Mouse (Mus musculus) forebrain, embryonic 15.5 days (tissue): ENCODE measurements around the gene Gm765. TPM values are rescaled to one million over a fixed set of nuclear protein-coding genes. Genes with fewer than 3 reads are reported as not detected.
A peak's percentile ranks its signal among the peaks of the same experiment; 100 is the strongest.

ENCODE experiments used
- ATAC-seq: fragments of 200-750 bp; cut with Nextera tagmentation; replicated peaks from 2 replicates; pipeline ENCODE4 v1.8.0; 2017; ENCODE audit warnings: mild to moderate bottlenecking, moderate TSS enrichment, moderate library complexity
- H3K27ac ChIP-seq: fragments of 300-500 bp; sonication (generic); replicated peaks from 2 replicates; pipeline ENCODE4 v1.5.1; 2015; ENCODE audit warnings: mild to moderate bottlenecking, inconsistent platforms
- H3K27me3 ChIP-seq: fragments of 300-500 bp; sonication (generic); 2 replicates; pipeline ENCODE4 v1.6.1; 2015; ENCODE audit warnings: inconsistent platforms
- H3K36me3 ChIP-seq: fragments of 300-500 bp; sonication (generic); 2 replicates; pipeline ENCODE4 v1.6.1; 2015; ENCODE audit warnings: mild to moderate bottlenecking, inconsistent platforms
- H3K4me1 ChIP-seq: fragments of 300-500 bp; sonication (generic); 2 replicates; pipeline ENCODE4 v1.6.1; 2015; ENCODE audit warnings: inconsistent platforms
- H3K4me2 ChIP-seq: fragments of 300-500 bp; sonication (generic); replicated peaks from 2 replicates; pipeline ENCODE4 v1.6.1; 2015; ENCODE audit warnings: mild to moderate bottlenecking, inconsistent platforms
- H3K4me3 ChIP-seq: fragments of 300-500 bp; sonication (generic); 2 replicates; pipeline ENCODE4 v1.5.1; 2015; ENCODE audit warnings: mild to moderate bottlenecking, inconsistent platforms
- H3K9ac ChIP-seq: fragments of 300-500 bp; sonication (generic); replicated peaks from 2 replicates; pipeline ENCODE4 v1.6.1; 2015; ENCODE audit warnings: mild to moderate bottlenecking, inconsistent platforms
- H3K9me3 ChIP-seq: fragments of 300-500 bp; sonication (generic); 2 replicates; pipeline ENCODE4 v1.6.1; 2016; ENCODE audit warnings: inconsistent platforms
- WGBS: fragments of 180-500 bp; shearing (Covaris S2); methylation state at CpG from one replicate; pipeline ENCODE4 v1.1.7; 2015; ENCODE audit warnings: mixed read lengths; 5-methylcytosine and 5-hydroxymethylcytosine counted together
- polyA plus RNA-seq: library from polyadenylated mRNA; unstranded; fragments of >200 nt; fragmentation: Nextera tagmentation; extraction: Ambion mirVana; gene quantifications from 2 replicates; pipeline ENCODE4 v1.2.1, GENCODE M21; 2015

The Gm765 gene
- polyA plus RNA-seq, result not detected in 2 replicates

- no peaks in the 10 kb centered on the region for H3K9me3 ChIP-seq
- no peak within 1 kb of the TSS for H3K4me2 ChIP-seq
- no peak within 1 kb of the TSS for H3K9ac ChIP-seq
- no peaks in the 10 kb centered on the region for H3K27me3 ChIP-seq
- H3K4me3 ChIP-seq, result no peak within 1 kb of the TSS
- H3K4me1 ChIP-seq, result no peaks in the 10 kb centered on the region
- no peak within 1 kb of the TSS for H3K27ac ChIP-seq
- WGBS, result 82% methylated on average over 5 of the region's 5 CpGs
- ATAC-seq, result no peak
- H3K36me3 ChIP-seq, result no peaks in the 10 kb centered on the region
Measured at GRCm38 (mm10) chr6:98342654-98343053, at the start of gene Gm765. TSS of gene Gm765 (minus strand) at chr6:98342754.

GRCm38 (mm10) chr6:98385487-98385886 lies 42.9 kb upstream of the Gm765 start:
- peak; percentile 61; the same call in 1 of the 2 replicates for ATAC-seq
- H3K27ac ChIP-seq, result peak overlapping the region; percentile 16

GRCm38 (mm10) chr6:98384431-98384830 lies 41.9 kb upstream of the Gm765 start:
- H3K27ac ChIP-seq, result no peak overlapping the region
- H3K27me3 ChIP-seq, result no peaks in the 10 kb centered on the region
- H3K4me3 ChIP-seq, result no peak overlapping the region
- H3K36me3 ChIP-seq, result no peaks in the 10 kb centered on the region
- 15% methylated on average over 8 of the region's 8 CpGs for WGBS
- no peak for ATAC-seq
- no peaks in the 10 kb centered on the region for H3K9me3 ChIP-seq
- no peak overlapping the region for H3K9ac ChIP-seq
- H3K4me1 ChIP-seq, result peaks cover 9% of the 10 kb centered on the region
- H3K4me2 ChIP-seq, result no peak overlapping the region; the same call in 1 of the 2 replicates

More at GRCm38 (mm10) chr6:98385487-98385886, 42.9 kb upstream of the Gm765 start:
- no peak overlapping the region for H3K4me3 ChIP-seq
- no peaks in the 10 kb centered on the region for H3K27me3 ChIP-seq
- no peak overlapping the region for H3K4me2 ChIP-seq
- WGBS, result 63% methylated on average over 8 of the region's 8 CpGs
- no peak overlapping the region for H3K9ac ChIP-seq
- H3K4me1 ChIP-seq, result peaks cover 9% of the 10 kb centered on the region
- no peaks in the 10 kb centered on the region for H3K36me3 ChIP-seq
- no peaks in the 10 kb centered on the region for H3K9me3 ChIP-seq

GRCm38 (mm10) chr6:98383411-98383810 lies 40.9 kb upstream of the Gm765 start:
- no peaks in the 10 kb centered on the region for H3K36me3 ChIP-seq
- no peak overlapping the region for H3K4me3 ChIP-seq
- H3K4me2 ChIP-seq, result no peak overlapping the region
- H3K9ac ChIP-seq, result no peak overlapping the region
- H3K9me3 ChIP-seq, result no peaks in the 10 kb centered on the region
- no peaks in the 10 kb centered on the region for H3K27me3 ChIP-seq
- H3K27ac ChIP-seq, result no peak overlapping the region
- ATAC-seq, result 0 out of 2 replicates have a peak, but pooled peaks have one; percentile 38
- WGBS, result 33% methylated on average over 6 of the region's 6 CpGs
- peaks cover 9% of the 10 kb centered on the region for H3K4me1 ChIP-seq

- no peak overlapping the region for H3K4me2 ChIP-seq
- no peaks in the 10 kb centered on the region for H3K27me3 ChIP-seq
- H3K36me3 ChIP-seq, result no peaks in the 10 kb centered on the region
- H3K4me3 ChIP-seq, result no peak overlapping the region
- no peak for ATAC-seq
- WGBS, result 81% methylated on average over 4 of the region's 4 CpGs
- H3K27ac ChIP-seq, result no peak overlapping the region
- no peaks in the 10 kb centered on the region for H3K4me1 ChIP-seq
- no peak overlapping the region for H3K9ac ChIP-seq
- H3K9me3 ChIP-seq, result no peaks in the 10 kb centered on the region
Measured at GRCm38 (mm10) chr6:98366199-98366598, 23.6 kb upstream of the Gm765 start.

GRCm38 (mm10) chr6:98355271-98355670 lies 12.7 kb upstream of the Gm765 start:
- H3K9ac ChIP-seq, result no peak overlapping the region
- 67% methylated on average over 5 of the region's 5 CpGs for WGBS
- H3K36me3 ChIP-seq, result no peaks in the 10 kb centered on the region
- no peaks in the 10 kb centered on the region for H3K27me3 ChIP-seq
- H3K4me3 ChIP-seq, result no peak overlapping the region
- 0 out of 2 replicates have a peak, but pooled peaks cover 6% of the 10 kb centered on the region for H3K4me1 ChIP-seq
- no peak overlapping the region for H3K27ac ChIP-seq
- H3K9me3 ChIP-seq, result no peaks in the 10 kb centered on the region
- H3K4me2 ChIP-seq, result no peak overlapping the region
- ATAC-seq, result no peak

- 93% methylated on average over 3 of the region's 3 CpGs for whole genome bisulfite sequencing
- no peak overlapping the region for H3K9ac ChIP-seq
- H3K4me2 ChIP-seq, result no peak overlapping the region
- H3K27me3 ChIP-seq, result no peaks in the 10 kb centered on the region
- no peak overlapping the region for H3K4me3 ChIP-seq
- no peaks in the 10 kb centered on the region for H3K36me3 ChIP-seq
- no peak for ATAC-seq
- H3K4me1 ChIP-seq, result 0 out of 2 replicates have a peak, but pooled peaks cover 4% of the 10 kb centered on the region
- H3K27ac ChIP-seq, result no peak overlapping the region
- H3K9me3 ChIP-seq, result no peaks in the 10 kb centered on the region
Measured at GRCm38 (mm10) chr6:98353285-98353684, 10.7 kb upstream of the Gm765 start.

GRCm38 (mm10) chr6:98332714-98333113 lies 9.8 kb downstream of the Gm765 start:
- no peaks in the 10 kb centered on the region for H3K27me3 ChIP-seq
- H3K4me1 ChIP-seq, result no peaks in the 10 kb centered on the region
- H3K9me3 ChIP-seq, result no peaks in the 10 kb centered on the region
- H3K4me2 ChIP-seq, result no peak overlapping the region
- H3K9ac ChIP-seq, result no peak overlapping the region
- H3K4me3 ChIP-seq, result no peak overlapping the region
- H3K27ac ChIP-seq, result no peak overlapping the region
- WGBS, result 86% methylated on average over 2 of the region's 2 CpGs
- no peaks in the 10 kb centered on the region for H3K36me3 ChIP-seq
- ATAC-seq, result no peak

- Histone ChIP-seq H3K36me3 (no peaks in the 10 kb centered on the region), H3K4me2 (no peak overlapping the region), H3K4me1 (no peaks in the 10 kb centered on the region), H3K4me3 (no peak overlapping the region), H3K27me3 (no peaks in the 10 kb centered on the region), H3K9me3 (no peaks in the 10 kb centered on the region), H3K9ac (no peak overlapping the region), H3K27ac (no peak overlapping the region)
- no peak for ATAC-seq
- WGBS, result 81% methylated on average over 5 of the region's 5 CpGs
Measured at GRCm38 (mm10) chr6:98311659-98312058, 30.9 kb downstream of the Gm765 start.

- H3K4me1 ChIP-seq, result no peaks in the 10 kb centered on the region
- H3K4me3 ChIP-seq, result no peak overlapping the region
- no peaks in the 10 kb centered on the region for H3K9me3 ChIP-seq
- H3K27ac ChIP-seq, result no peak overlapping the region
- no peaks in the 10 kb centered on the region for H3K36me3 ChIP-seq
- no peak for ATAC-seq
- H3K4me2 ChIP-seq, result no peak overlapping the region
- WGBS, result 53% methylated on average over 3 of the region's 3 CpGs
- no peak overlapping the region for H3K9ac ChIP-seq
- H3K27me3 ChIP-seq, result no peaks in the 10 kb centered on the region
Measured at GRCm38 (mm10) chr6:98307647-98308046, 34.9 kb downstream of the Gm765 start.

GRCm38 (mm10) chr6:98307159-98307558 lies 35.4 kb downstream of the Gm765 start:
- Histone ChIP-seq H3K27ac (no peak overlapping the region), H3K4me1 (no peaks in the 10 kb centered on the region), H3K9me3 (no peaks in the 10 kb centered on the region), H3K27me3 (no peaks in the 10 kb centered on the region), H3K4me3 (no peak overlapping the region), H3K36me3 (no peaks in the 10 kb centered on the region), H3K4me2 (no peak overlapping the region), H3K9ac (no peak overlapping the region)
- WGBS, result 78% methylated on average over 7 of the region's 7 CpGs
- ATAC-seq, result no peak

- ATAC-seq, result no peak
- WGBS, result 92% methylated on average over 5 of the region's 5 CpGs
- Histone ChIP-seq H3K4me3 (no peak overlapping the region), H3K9ac (no peak overlapping the region), H3K36me3 (no peaks in the 10 kb centered on the region), H3K4me1 (peaks cover 4% of the 10 kb centered on the region), H3K4me2 (no peak overlapping the region), H3K27ac (no peak overlapping the region), H3K9me3 (no peaks in the 10 kb centered on the region), H3K27me3 (no peaks in the 10 kb centered on the region)
Measured at GRCm38 (mm10) chr6:98292064-98292463, 50.5 kb downstream of the Gm765 start.

- WGBS, result 25% methylated on average over 3 of the region's 3 CpGs
- H3K27me3 ChIP-seq, result no peaks in the 10 kb centered on the region
- H3K4me3 ChIP-seq, result no peak overlapping the region
- H3K36me3 ChIP-seq, result no peaks in the 10 kb centered on the region
- ATAC-seq, result no peak
- no peak overlapping the region for H3K27ac ChIP-seq
- H3K4me2 ChIP-seq, result no peak overlapping the region
- peaks cover 8% of the 10 kb centered on the region for H3K4me1 ChIP-seq
- no peak overlapping the region for H3K9ac ChIP-seq
- H3K9me3 ChIP-seq, result no peaks in the 10 kb centered on the region
Measured at GRCm38 (mm10) chr6:98288316-98288715, 54.2 kb downstream of the Gm765 start.
